Mouse (Mus musculus) intestine, embryonic 15.5 days (tissue): ENCODE results near the gene Olfr67. TPM values are rescaled to one million over a fixed set of nuclear protein-coding genes. Genes with fewer than 3 reads are reported as not detected.
"Not testable (repeated sequence)": the region's sequence is repeated elsewhere in the genome, so short reads cannot be mapped to it uniquely, and the experiment has no call there.

Source experiments
- ATAC-seq: fragments of 200-750 bp; cut with Nextera tagmentation; 2 replicates; pipeline ENCODE4 v1.8.0; 2017; ENCODE audit warnings: moderate TSS enrichment, moderate library complexity
- H3K27ac ChIP-seq: fragments of 300-500 bp; sonication (generic); 2 replicates; pipeline ENCODE4 v1.5.1; 2015; ENCODE audit warnings: mild to moderate bottlenecking, inconsistent platforms
- H3K27me3 ChIP-seq: fragments of 300-500 bp; sonication (generic); replicated peaks from 2 replicates; pipeline ENCODE4 v1.6.1; 2015; ENCODE audit warnings: inconsistent platforms
- H3K36me3 ChIP-seq: fragments of 300-500 bp; sonication (generic); 2 replicates; pipeline ENCODE4 v1.6.1; 2015; ENCODE audit warnings: inconsistent platforms
- H3K4me1 ChIP-seq: fragments of 300-500 bp; sonication (generic); replicated peaks from 2 replicates; pipeline ENCODE4 v1.6.1; 2015; ENCODE audit warnings: inconsistent platforms
- H3K4me2 ChIP-seq: fragments of 300-500 bp; sonication (generic); replicated peaks from 2 replicates; pipeline ENCODE4 v1.6.1; 2015; ENCODE audit warnings: mild to moderate bottlenecking, inconsistent platforms
- H3K4me3 ChIP-seq: fragments of 300-500 bp; sonication (generic); replicated peaks from 2 replicates; pipeline ENCODE4 v1.5.1; 2015; ENCODE audit warnings: inconsistent platforms
- H3K9ac ChIP-seq: fragments of 300-500 bp; sonication (generic); 2 replicates; pipeline ENCODE4 v1.6.1; 2015; ENCODE audit warnings: inconsistent platforms
- H3K9me3 ChIP-seq: fragments of 300-500 bp; sonication (generic); 2 replicates; pipeline ENCODE4 v1.6.1; 2016; ENCODE audit warnings: inconsistent platforms
- WGBS: fragments of 180-500 bp; shearing (Covaris S2); methylation state at CpG from one replicate; pipeline ENCODE4 v1.1.7; 2015; 5-methylcytosine and 5-hydroxymethylcytosine counted together
- polyA plus RNA-seq: library from polyadenylated mRNA; unstranded; fragments of >200 nt; fragmentation: Nextera tagmentation; extraction: Ambion mirVana; gene quantifications from 2 replicates; pipeline ENCODE4 v1.2.1, GENCODE M21; 2015

Gene Olfr67
- polyA plus RNA-seq, 1 experiment from 2014 or later, result not detected

- no peak overlapping the region for H3K4me3 ChIP-seq
- ATAC-seq, result no peak
- no peaks in the 10 kb centered on the region for H3K9me3 ChIP-seq
- H3K4me1 ChIP-seq, result no peaks in the 10 kb centered on the region
- no peaks in the 10 kb centered on the region for H3K27me3 ChIP-seq
- no peaks in the 10 kb centered on the region for H3K36me3 ChIP-seq
- H3K9ac ChIP-seq, result no peak overlapping the region
- H3K27ac ChIP-seq, result no peak overlapping the region
- H3K4me2 ChIP-seq, result no peak overlapping the region
- WGBS, result 77% methylated on average over 3 of the region's 3 CpGs
Observed at GRCm38 (mm10) chr7:103810746-103811145, 19.1 kb upstream of the Olfr67 start.

GRCm38 (mm10) chr7:103810296-103810695 lies 18.7 kb upstream of the Olfr67 start:
- Histone ChIP-seq H3K27me3 (no peaks in the 10 kb centered on the region), H3K27ac (no peak overlapping the region), H3K4me2 (no peak overlapping the region), H3K9me3 (no peaks in the 10 kb centered on the region), H3K4me1 (no peaks in the 10 kb centered on the region), H3K36me3 (no peaks in the 10 kb centered on the region), H3K9ac (no peak overlapping the region), H3K4me3 (no peak overlapping the region)
- no peak for ATAC-seq
- WGBS, result 83% methylated on average over 1 of the region's 1 CpGs

GRCm38 (mm10) chr7:103809801-103810155 lies 18.2 kb upstream of the Olfr67 start:
- no peak for ATAC-seq

GRCm38 (mm10) chr7:103808971-103809800 lies 17.6 kb upstream of the Olfr67 start:
- 47% methylated on average over 5 of the region's 5 CpGs for WGBS
- H3K4me1 ChIP-seq, result no peaks in the 10 kb centered on the region
- no peak overlapping the region for H3K4me2 ChIP-seq
- H3K4me3 ChIP-seq, result no peak overlapping the region
- no peak overlapping the region for H3K9ac ChIP-seq
- H3K27ac ChIP-seq, result no peak overlapping the region
- ATAC-seq, result no peak
- no peaks in the 10 kb centered on the region for H3K9me3 ChIP-seq
- no peaks in the 10 kb centered on the region for H3K36me3 ChIP-seq
- no peaks in the 10 kb centered on the region for H3K27me3 ChIP-seq

More at GRCm38 (mm10) chr7:103809801-103810155, 18.2 kb upstream of the Olfr67 start:
- no peak overlapping the region for H3K27ac ChIP-seq
- WGBS, result 66% methylated on average over 1 of the region's 1 CpGs
- no peaks in the 10 kb centered on the region for H3K27me3 ChIP-seq
- no peaks in the 10 kb centered on the region for H3K9me3 ChIP-seq
- H3K36me3 ChIP-seq, result no peaks in the 10 kb centered on the region
- no peak overlapping the region for H3K9ac ChIP-seq
- no peaks in the 10 kb centered on the region for H3K4me1 ChIP-seq
- H3K4me2 ChIP-seq, result no peak overlapping the region
- no peak overlapping the region for H3K4me3 ChIP-seq

GRCm38 (mm10) chr7:103808120-103808519 lies 16.5 kb upstream of the Olfr67 start:
- H3K4me2 ChIP-seq, H3K4me3 ChIP-seq, H3K36me3 ChIP-seq, ATAC-seq, H3K27me3 ChIP-seq, H3K4me1 ChIP-seq, H3K9me3 ChIP-seq, H3K9ac ChIP-seq, H3K27ac ChIP-seq: not testable (repeated sequence)
- 70% methylated on average over 2 of the region's 2 CpGs for WGBS

- no peaks in the 10 kb centered on the region for H3K9me3 ChIP-seq
- H3K27me3 ChIP-seq, result no peaks in the 10 kb centered on the region
- ATAC-seq, result 0 out of 2 replicates have a peak, but pooled peaks have one; percentile 31
- H3K4me3 ChIP-seq, result no peak overlapping the region
- H3K4me1 ChIP-seq, result no peaks in the 10 kb centered on the region
- no peak overlapping the region for H3K9ac ChIP-seq
- H3K27ac ChIP-seq, result no peak overlapping the region
- WGBS, result 43% methylated on average over 1 of the region's 1 CpGs
- no peaks in the 10 kb centered on the region for H3K36me3 ChIP-seq
- no peak overlapping the region for H3K4me2 ChIP-seq
Observed at GRCm38 (mm10) chr7:103806856-103807255, 15.2 kb upstream of the Olfr67 start.

GRCm38 (mm10) chr7:103792669-103793388 lies 1.2 kb upstream of the Olfr67 start:
- WGBS, result 23% methylated on average over 4 of the region's 4 CpGs
- H3K4me3 ChIP-seq, result no peak overlapping the region
- no peak overlapping the region for H3K27ac ChIP-seq
- H3K4me1 ChIP-seq, result no peaks in the 10 kb centered on the region
- no peak overlapping the region for H3K4me2 ChIP-seq
- no peak for ATAC-seq
- H3K27me3 ChIP-seq, result no peaks in the 10 kb centered on the region
- no peaks in the 10 kb centered on the region for H3K36me3 ChIP-seq
- no peak overlapping the region for H3K9ac ChIP-seq
- H3K9me3 ChIP-seq, result no peaks in the 10 kb centered on the region

- H3K9ac ChIP-seq, result no peak within 1 kb of the TSS
- no peak within 1 kb of the TSS for H3K27ac ChIP-seq
- H3K4me2 ChIP-seq, result no peak within 1 kb of the TSS
- no peaks in the 10 kb centered on the region for H3K9me3 ChIP-seq
- no peaks in the 10 kb centered on the region for H3K4me1 ChIP-seq
- WGBS, result 74% methylated on average over 3 of the region's 3 CpGs
- no peak within 1 kb of the TSS for H3K4me3 ChIP-seq
- no peak for ATAC-seq
- no peaks in the 10 kb centered on the region for H3K27me3 ChIP-seq
- no peaks in the 10 kb centered on the region for H3K36me3 ChIP-seq
Observed at GRCm38 (mm10) chr7:103779598-103779997, 12.0 kb downstream of the Olfr67 start, which contains the start of gene Olfr68. Olfr68 (minus strand) TSS chr7:103779698.

GRCm38 (mm10) chr7:103777652-103778051 lies 14.0 kb downstream of the Olfr67 start:
- H3K4me1 ChIP-seq, H3K9me3 ChIP-seq, H3K4me2 ChIP-seq, H3K9ac ChIP-seq, ATAC-seq, H3K4me3 ChIP-seq, H3K36me3 ChIP-seq, H3K27ac ChIP-seq, H3K27me3 ChIP-seq: not testable (repeated sequence)
- 90% methylated on average over 4 of the region's 4 CpGs for WGBS

GRCm38 (mm10) chr7:103771494-103771893 lies 20.1 kb downstream of the Olfr67 start, which contains the start of gene Olfr69:
Olfr69 (minus strand) TSS chr7:103771594.
- Histone ChIP-seq H3K27ac (no peak within 1 kb of the TSS), H3K36me3 (no peaks in the 10 kb centered on the region), H3K9ac (no peak within 1 kb of the TSS), H3K27me3 (no peaks in the 10 kb centered on the region), H3K4me3 (no peak within 1 kb of the TSS), H3K4me2 (no peak within 1 kb of the TSS), H3K9me3 (no peaks in the 10 kb centered on the region), H3K4me1 (no peaks in the 10 kb centered on the region)
- no peak for ATAC-seq
- WGBS, result 69% methylated on average over 2 of the region's 2 CpGs

GRCm38 (mm10) chr7:103767687-103768086 lies 23.9 kb downstream of the Olfr67 start:
- not testable (repeated sequence) for H3K4me1 ChIP-seq, H3K9me3 ChIP-seq, H3K27ac ChIP-seq, H3K4me3 ChIP-seq, H3K36me3 ChIP-seq, H3K9ac ChIP-seq, ATAC-seq, H3K27me3 ChIP-seq, H3K4me2 ChIP-seq
- WGBS, result 88% methylated on average over 6 of the region's 6 CpGs

- H3K4me2 ChIP-seq, H3K36me3 ChIP-seq, H3K27ac ChIP-seq, H3K9ac ChIP-seq, H3K4me3 ChIP-seq, H3K9me3 ChIP-seq, H3K27me3 ChIP-seq, ATAC-seq, H3K4me1 ChIP-seq: not testable (repeated sequence)
- 86% methylated on average over 6 of the region's 6 CpGs for WGBS
Observed at GRCm38 (mm10) chr7:103762212-103762611, 29.4 kb downstream of the Olfr67 start.
